Mouse (Mus musculus) C2C12 (cell line): Measurements from ENCODE around the gene St3gal3. TPM values are rescaled to one million over a fixed set of nuclear protein-coding genes. Genes with fewer than 3 reads are reported as not detected.

Experiments
- H3K27me3 ChIP-seq: one replicate; pipeline ENCODE4 v1.6.1; 2011; ENCODE audit not compliant: control insufficient read depth, insufficient read depth, insufficient read length
- H3K36me3 ChIP-seq: one replicate; pipeline ENCODE4 v1.6.1; 2011; ENCODE audit not compliant: control insufficient read depth, insufficient read depth
- H3K4me3 ChIP-seq: one replicate; pipeline ENCODE4 v1.5.1; 2011; ENCODE audit warnings: mild to moderate bottlenecking, control low read depth; ENCODE audit not compliant: poor library complexity, insufficient read depth, severe bottlenecking
- H3K79me2 ChIP-seq: one replicate; pipeline ENCODE4 v1.6.1; 2011; ENCODE audit not compliant: control insufficient read depth, insufficient read depth
- H3K79me3 ChIP-seq: one replicate; pipeline ENCODE4 v1.6.1; 2011; ENCODE audit warnings: low read depth, control low read depth
- H3ac ChIP-seq: one replicate; pipeline ENCODE3; 2011; ENCODE audit warnings: low read depth; ENCODE audit not compliant: control insufficient read depth, insufficient read length
- CEBPB ChIP-seq: IDR thresholded peaks from one replicate; pipeline ENCODE4 v1.6.1; 2011; ENCODE audit warnings: low read depth, mild to moderate bottlenecking, control low read depth, moderate library complexity
- CTCF ChIP-seq: IDR thresholded peaks from one replicate; pipeline ENCODE4 v1.5.1; 2011; ENCODE audit not compliant: control insufficient read depth, insufficient read depth, insufficient read length
- FOSL1 ChIP-seq: IDR thresholded peaks from one replicate; pipeline ENCODE4 v1.8.0; 2011; ENCODE audit warnings: mild to moderate bottlenecking, low read length; ENCODE audit not compliant: poor library complexity, insufficient read depth, severe bottlenecking
- MAX ChIP-seq: IDR thresholded peaks from one replicate; pipeline ENCODE4 v1.6.1; 2011; ENCODE audit warnings: mild to moderate bottlenecking, control low read depth
- MYOD1 ChIP-seq: IDR thresholded peaks from one replicate; pipeline ENCODE4 v1.6.1; 2011; ENCODE audit warnings: low read depth; ENCODE audit not compliant: control insufficient read depth, insufficient read length
- MYOG ChIP-seq: IDR thresholded peaks from one replicate; pipeline ENCODE4 v1.6.1; 2011; ENCODE audit not compliant: control insufficient read depth, insufficient read length; ENCODE audit errors: extremely low read depth
- USF1 ChIP-seq: IDR thresholded peaks from one replicate; pipeline ENCODE4 v1.6.1; 2011; ENCODE audit warnings: low read depth, mild to moderate bottlenecking, control low read depth, moderate library complexity
- polyA plus RNA-seq: library from polyadenylated mRNA; unstranded; fragments of >200 nt; fragmentation: generic; extraction: Trizol; gene quantifications from one replicate; pipeline ENCODE4 v1.2.1, GENCODE M21; 2012; ENCODE audit warnings: missing spikeins

St3gal3 gene
- polyA plus RNA-seq, 1 experiment = 20.4 TPM

GRCm38 (mm10) chr4:117943317-117943716 lies 191.4 kb downstream of the St3gal3 start:
- TF ChIP-seq MYOD1 (no peak), MYOG (no peak), MAX (no peak), USF1 (no peak), FOSL1 (no peak), CEBPB (no peak), CTCF (no peak)
- H3K36me3 ChIP-seq = no peaks in the 10 kb centered on the region

GRCm38 (mm10) chr4:117936964-117937363 lies 197.8 kb downstream of the St3gal3 start:
- H3K27me3 ChIP-seq = no peaks in the 10 kb centered on the region
- no peaks in the 10 kb centered on the region for H3K79me2 ChIP-seq
- no peaks in the 10 kb centered on the region for H3K36me3 ChIP-seq
- no peak overlapping the region for H3K4me3 ChIP-seq
- H3ac ChIP-seq = no peak overlapping the region
- TF ChIP-seq FOSL1 = no peak
- TF ChIP-seq MAX = no peak
- TF ChIP-seq MYOG = no peak
- TF ChIP-seq CEBPB = no peak
- no peak for TF ChIP-seq CTCF
- TF ChIP-seq MYOD1 = no peak
- TF ChIP-seq USF1 = no peak
- no peaks in the 10 kb centered on the region for H3K79me3 ChIP-seq

More at GRCm38 (mm10) chr4:117943317-117943716, 191.4 kb downstream of the St3gal3 start:
- no peaks in the 10 kb centered on the region for H3K79me3 ChIP-seq
- H3K79me2 ChIP-seq = no peaks in the 10 kb centered on the region
- H3K4me3 ChIP-seq = no peak overlapping the region
- no peak overlapping the region for H3ac ChIP-seq
- H3K27me3 ChIP-seq = no peaks in the 10 kb centered on the region

- no peak overlapping the region for H3K4me3 ChIP-seq
- no peaks in the 10 kb centered on the region for H3K36me3 ChIP-seq
- no peak for TF ChIP-seq CTCF
- TF ChIP-seq USF1 = no peak
- no peak for TF ChIP-seq MYOD1
- TF ChIP-seq MYOG = no peak
- no peak for TF ChIP-seq MAX
- TF ChIP-seq CEBPB = no peak
- TF ChIP-seq FOSL1 = no peak
- no peaks in the 10 kb centered on the region for H3K79me2 ChIP-seq
- no peaks in the 10 kb centered on the region for H3K79me3 ChIP-seq
- no peak overlapping the region for H3ac ChIP-seq
- H3K27me3 ChIP-seq = no peaks in the 10 kb centered on the region
These were observed 200.6 kb downstream of the St3gal3 start for GRCm38 (mm10) chr4:117934081-117934480.

GRCm38 (mm10) chr4:117933248-117933647 lies 201.5 kb downstream of the St3gal3 start:
- Histone ChIP-seq H3K4me3 (no peak overlapping the region), H3K36me3 (no peaks in the 10 kb centered on the region), H3K79me3 (no peaks in the 10 kb centered on the region), H3K79me2 (no peaks in the 10 kb centered on the region), H3K27me3 (no peaks in the 10 kb centered on the region), H3ac (no peak overlapping the region)
- TF ChIP-seq USF1 (no peak), CEBPB (no peak), FOSL1 (no peak), MYOG (no peak), CTCF (no peak), MYOD1 (no peak), MAX (no peak)

- TF ChIP-seq USF1 (no peak), FOSL1 (no peak), CTCF (no peak), MAX (no peak), MYOG (no peak), CEBPB (no peak), MYOD1 (no peak)
- H3K36me3 ChIP-seq = no peaks in the 10 kb centered on the region
These were observed 205.3 kb downstream of the St3gal3 start, which contains the start of gene Artn for GRCm38 (mm10) chr4:117929391-117929881. TSS of gene Artn (minus strand) at chr4:117929763.

GRCm38 (mm10) chr4:117928699-117929241 lies 205.9 kb downstream of the St3gal3 start:
- peak overlapping the region; percentile 31 for H3ac ChIP-seq
- no peaks in the 10 kb centered on the region for H3K79me2 ChIP-seq
- no peaks in the 10 kb centered on the region for H3K27me3 ChIP-seq
- H3K79me3 ChIP-seq = no peaks in the 10 kb centered on the region
- no peaks in the 10 kb centered on the region for H3K36me3 ChIP-seq
- H3K4me3 ChIP-seq = peak overlapping the region; percentile 18
- TF ChIP-seq MYOG (no peak), MYOD1 (no peak), CTCF (peak; percentile 19)

More at GRCm38 (mm10) chr4:117929391-117929881, 205.3 kb downstream of the St3gal3 start, which contains the start of gene Artn:
- no peaks in the 10 kb centered on the region for H3K27me3 ChIP-seq
- H3ac ChIP-seq = peak within 1 kb of the TSS; percentile 76
- no peaks in the 10 kb centered on the region for H3K79me2 ChIP-seq
- peak within 1 kb of the TSS; percentile 18 for H3K4me3 ChIP-seq
- no peaks in the 10 kb centered on the region for H3K79me3 ChIP-seq
